Mouse (Mus musculus) E14TG2a.4 (cell line): Measurements from ENCODE around the gene Mrpl12.

Experiments
- CTCF ChIP-seq: conservative IDR thresholded peaks from 2 replicates; pipeline ENCODE4 v1.5.1; 2014; ENCODE audit warnings: low read length
- NANOG ChIP-seq: IDR thresholded peaks from 2 replicates; pipeline ENCODE4 v1.6.1; 2014; ENCODE audit warnings: borderline replicate concordance, low read length, mixed read lengths
- POU5F1 ChIP-seq: IDR thresholded peaks from 2 replicates; pipeline ENCODE4 v1.6.1; 2014; ENCODE audit warnings: low read length, borderline replicate concordance

GRCm38 (mm10) chr11:120519738-120520137, 35.3 kb downstream of the Mrpl12 start:
- TF ChIP-seq CTCF, result no peak
- no peak for TF ChIP-seq NANOG
- TF ChIP-seq POU5F1, result no peak
